Mouse (Mus musculus): ENCODE results near the gene Ttc22. TPM values are rescaled to one million over a fixed set of nuclear protein-coding genes. Genes with fewer than 3 reads are reported as not detected.

Gene Ttc22
- total RNA-seq, 2 experiments from 2014 or later, result 0.94 to 1.0 TPM

DNA sequence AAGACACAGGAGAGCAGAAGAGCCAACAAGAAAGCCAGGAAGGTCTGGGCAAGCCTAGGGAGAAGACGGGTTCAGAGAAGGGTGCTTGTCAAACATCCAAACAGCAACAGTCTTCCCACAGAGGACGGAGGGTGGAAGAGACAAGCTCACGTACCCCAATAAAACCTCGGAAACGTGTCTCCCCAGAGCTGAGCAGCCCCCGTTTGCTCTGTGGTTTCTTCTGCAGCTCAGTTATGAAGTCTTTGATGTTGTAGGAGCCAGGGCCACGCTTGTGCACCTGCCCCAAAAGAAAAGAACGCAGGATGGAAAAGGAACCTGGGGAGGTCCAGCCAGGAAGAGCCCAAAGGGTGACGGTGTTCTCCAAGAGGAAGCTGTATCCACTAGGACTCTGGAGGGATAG, 7.4 kb upstream of the Ttc22 start:
- no peak for DNase-seq (ENCODE audit: low spot score in 2 of 2)

DNA sequence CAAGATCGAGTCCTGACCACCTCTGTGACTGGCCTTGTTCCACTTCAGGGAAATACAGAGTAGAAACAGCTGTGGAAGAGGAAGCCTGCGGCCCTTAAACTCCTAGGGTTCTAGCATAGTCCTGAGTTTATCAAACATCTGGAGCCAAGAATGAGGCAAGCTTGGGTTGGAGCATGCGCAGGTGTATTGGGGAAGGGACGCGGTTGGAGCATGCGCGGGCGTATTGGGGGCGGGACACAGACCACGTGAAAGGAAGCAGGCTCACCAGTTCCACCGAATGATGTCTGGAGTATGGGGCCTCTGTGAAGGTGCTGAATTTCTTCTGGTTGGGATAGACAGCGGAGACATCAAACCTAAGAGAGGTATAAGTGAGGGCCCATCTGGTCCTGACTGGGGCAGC, 6.6 kb upstream of the Ttc22 start:
- DNase-seq (ENCODE audit: low spot score in 2 of 2), result no peak

DNA sequence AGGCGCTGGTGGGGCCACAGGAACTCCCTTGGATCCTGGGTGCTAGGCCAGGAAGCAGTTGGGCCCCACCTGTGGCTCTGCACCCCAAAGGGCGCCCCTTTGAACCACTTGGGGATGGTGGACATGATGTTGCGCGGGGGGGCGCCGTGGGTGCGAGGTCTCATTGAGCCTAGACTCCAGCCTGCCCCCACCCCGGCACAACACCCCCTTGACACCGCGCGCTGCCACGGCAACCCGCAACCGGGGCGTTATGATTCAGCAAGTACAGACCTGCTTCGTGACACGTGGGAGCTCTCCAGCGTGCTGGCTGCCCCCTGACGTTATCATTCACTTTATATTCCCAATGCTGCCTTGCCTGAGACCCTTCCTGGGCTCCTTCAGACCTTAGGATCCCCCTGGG, 5.2 kb upstream of the Ttc22 start, which contains the start of gene Lexm:
Lexm (minus strand) TSS at position 186 of the 400 bp plus-strand sequence.
- DNase-seq (ENCODE audit: low spot score in 2 of 2), result peak in 1 of 2 experiments; percentile 52

DNA sequence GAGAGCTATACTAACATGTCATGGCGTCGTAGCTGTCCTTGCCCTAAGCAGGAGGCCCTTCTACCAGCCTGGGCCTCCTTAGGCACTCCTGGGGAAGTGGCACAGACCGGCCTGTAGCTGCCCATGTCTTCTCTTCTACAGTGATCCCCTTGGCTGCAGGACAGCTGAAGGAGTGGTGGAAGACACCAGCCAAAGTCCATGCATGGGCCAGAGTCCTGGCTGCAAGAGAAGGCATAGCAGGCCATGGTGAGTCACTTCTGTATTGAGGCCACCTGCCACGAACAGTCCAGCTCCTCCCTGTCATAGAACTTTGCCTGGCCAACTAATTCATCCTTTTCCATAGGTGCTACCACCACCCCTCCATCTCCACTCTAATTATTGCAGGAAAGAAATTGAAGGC, 3.3 kb upstream of the Ttc22 start:
- no peak for DNase-seq (ENCODE audit: low spot score in 2 of 2)

DNA sequence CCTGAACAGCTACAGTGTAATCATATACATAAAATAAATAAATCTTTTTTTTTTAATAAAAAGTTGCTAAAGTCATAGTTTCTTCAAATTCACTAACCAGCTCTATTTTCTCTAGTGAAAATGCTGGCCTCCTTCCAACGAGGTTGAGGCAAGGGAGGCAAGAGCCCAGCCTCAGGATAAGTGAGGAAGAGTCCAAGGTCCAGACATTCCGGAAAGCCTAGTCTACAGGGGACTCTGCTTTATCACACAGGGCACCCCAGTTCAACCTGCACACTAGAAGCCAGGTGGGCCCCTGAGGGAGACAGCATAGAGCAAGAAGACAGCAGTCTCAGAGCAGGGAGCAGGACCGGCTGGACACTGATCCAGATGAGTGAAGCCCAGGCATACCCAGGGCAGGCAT, 804 bp upstream of the Ttc22 start:
- no peak for DNase-seq (ENCODE audit: low spot score in 2 of 2)

DNA sequence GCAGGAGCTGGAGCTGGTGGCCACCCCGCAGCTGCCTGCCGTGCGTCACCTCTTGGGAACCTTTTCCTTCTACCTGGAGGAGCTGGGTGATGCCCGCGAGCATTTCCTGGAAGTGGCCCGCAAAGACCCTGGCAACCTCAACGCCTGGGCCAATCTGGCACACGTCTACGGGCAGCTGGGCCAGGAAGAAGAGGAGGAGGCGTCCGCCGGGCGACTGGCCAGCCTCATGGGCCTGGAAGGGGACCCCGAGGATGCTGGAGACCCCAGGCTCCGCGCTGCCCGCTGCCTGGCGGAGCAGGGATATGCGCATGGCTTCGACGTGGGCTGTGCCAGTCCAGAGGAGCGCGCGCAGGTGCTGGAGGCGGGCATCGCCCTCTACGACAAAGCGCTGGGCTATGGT, 480 bp downstream of the Ttc22 start:
- no peak for DNase-seq (ENCODE audit: low spot score in 2 of 2)

DNA sequence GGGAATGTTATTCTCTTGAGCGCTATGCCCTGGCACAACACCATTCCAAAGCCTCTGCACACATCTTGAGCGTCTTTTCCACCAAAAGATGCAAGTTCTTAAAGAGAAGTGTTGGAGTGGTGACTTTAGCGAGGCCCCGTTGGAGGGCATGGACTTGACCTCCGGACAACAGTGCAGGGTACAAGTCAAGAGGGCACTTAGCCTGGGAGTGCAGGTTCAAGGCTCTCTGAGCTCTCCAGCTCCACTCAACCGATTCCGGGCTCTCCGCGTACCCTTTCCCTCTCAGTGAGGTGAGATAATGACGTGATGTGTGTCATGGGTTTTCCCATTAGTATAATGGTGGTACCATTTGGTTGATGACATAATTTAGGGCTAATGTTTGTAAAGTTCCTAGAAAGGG, 2.0 kb downstream of the Ttc22 start:
- DNase-seq (ENCODE audit: low spot score in 2 of 2), result no peak

DNA sequence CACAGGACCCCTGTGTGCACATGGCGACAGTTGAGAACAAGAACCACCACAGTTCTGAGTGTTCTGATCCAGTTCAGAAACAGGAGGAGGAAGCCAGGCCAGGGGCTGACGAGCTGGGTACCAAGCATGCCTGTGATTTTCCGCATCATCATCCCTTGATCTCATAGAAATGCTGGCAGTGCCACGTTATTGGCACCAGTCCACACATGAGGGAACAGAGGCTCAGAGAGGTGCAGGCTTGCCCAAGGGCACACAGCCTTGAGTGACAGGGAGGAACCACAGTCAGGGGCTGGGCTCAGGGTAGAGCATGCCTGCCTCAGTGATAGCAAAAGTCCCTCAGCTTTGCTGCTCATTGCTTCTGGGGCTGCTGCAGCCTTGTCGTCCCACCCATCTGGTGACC, 5.6 kb downstream of the Ttc22 start:
- DNase-seq (ENCODE audit: low spot score in 2 of 2), result no peak

DNA sequence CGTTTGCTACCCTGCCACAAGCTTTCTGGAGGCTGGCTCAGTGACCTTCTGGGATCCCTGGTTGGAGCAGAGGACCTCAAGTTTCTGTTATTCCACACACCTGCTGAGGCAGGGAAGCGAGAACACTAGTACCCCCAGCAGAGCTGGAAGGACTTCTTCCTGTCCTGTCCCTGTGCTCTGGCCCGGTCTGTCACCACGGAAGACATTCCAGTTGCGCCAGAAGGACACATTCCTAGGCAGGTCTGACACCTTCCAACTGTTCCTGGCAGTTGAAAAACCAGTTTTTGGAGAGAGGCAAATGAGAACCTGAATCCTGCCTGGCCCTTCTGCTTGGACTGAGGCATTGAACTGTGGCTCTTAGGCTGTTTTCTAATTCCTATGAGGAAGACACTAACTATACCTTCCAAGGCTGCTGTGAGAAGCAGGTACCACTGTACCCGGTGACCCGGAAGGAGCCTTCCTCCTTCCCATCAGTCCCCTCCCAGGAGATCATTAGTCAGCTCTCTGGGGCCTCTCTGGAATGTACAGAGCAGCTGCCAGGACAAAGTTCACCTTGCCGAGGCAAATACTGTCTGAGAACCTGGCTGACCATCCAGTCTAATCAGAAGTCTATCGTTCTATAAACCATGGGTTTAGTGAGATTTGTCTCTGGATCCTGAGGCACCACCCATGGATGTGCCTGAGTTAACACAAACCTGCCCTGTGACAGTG, 6.6 kb downstream of the Ttc22 start:
- no peak for DNase-seq (ENCODE audit: low spot score in 2 of 2)

DNA sequence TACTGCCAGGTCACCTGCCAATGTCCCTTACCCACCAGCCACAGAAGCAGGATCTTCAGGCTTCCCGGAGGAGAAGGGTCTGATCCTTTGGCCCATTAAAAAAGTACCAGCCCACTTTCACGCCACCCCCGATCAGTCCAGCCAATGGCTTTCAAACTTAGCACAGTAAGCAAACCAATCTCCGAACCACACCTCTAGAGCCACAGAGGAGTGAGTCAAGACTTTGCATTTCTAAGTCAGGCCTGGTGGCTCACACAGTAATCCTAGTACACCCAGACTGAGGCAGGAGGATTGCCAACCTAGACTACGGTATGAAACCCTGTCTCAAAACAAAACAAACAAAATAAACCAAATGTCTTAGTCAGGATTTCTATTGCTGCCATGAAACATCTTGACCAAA, 7.1 kb downstream of the Ttc22 start:
- no peak for DNase-seq (ENCODE audit: low spot score in 2 of 2)

DNA sequence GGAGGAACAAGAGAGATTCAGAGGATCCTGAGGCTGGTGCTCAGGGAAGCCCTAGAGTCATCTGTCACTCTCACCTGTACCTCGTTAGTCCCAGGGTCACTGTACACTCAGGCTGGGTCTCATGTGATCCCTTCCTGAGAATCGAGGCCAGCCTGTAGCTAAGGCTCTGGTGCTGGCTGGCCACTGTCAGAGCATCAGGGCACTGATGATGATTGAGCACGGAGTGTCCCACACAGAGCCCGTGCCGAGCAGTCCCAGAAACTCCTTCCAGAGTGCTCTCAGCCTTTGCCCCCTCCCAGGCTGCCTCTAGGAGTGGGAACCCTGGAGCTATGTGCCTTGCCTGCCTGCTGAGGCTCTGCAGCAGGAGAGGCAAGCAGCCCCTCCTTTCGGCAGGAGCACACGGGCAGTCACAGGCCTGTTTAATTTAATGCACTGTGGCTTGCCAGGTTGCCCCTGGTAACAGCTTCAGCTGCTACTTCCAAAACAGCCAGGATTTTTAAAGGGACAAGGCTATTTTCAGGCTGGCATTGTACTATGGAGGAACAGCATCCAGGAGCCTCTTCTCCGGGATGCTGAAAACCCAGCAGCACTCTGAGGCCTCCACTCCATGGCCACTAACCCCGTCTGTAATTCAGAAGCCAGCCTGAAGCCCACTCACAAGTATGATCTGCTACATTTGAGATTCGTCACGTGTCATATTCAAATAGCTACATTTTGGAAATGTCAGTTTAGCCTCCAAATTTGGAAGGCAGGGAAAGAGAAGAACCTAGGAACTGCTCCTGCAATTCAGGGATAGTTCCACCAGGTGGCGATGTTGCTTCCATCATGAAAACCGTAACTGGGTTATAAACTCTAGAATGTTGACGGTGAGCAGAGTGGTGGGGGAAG, 8.3 kb downstream of the Ttc22 start:
- DNase-seq (ENCODE audit: low spot score in 2 of 2), result peak; percentile 89 to 91

DNA sequence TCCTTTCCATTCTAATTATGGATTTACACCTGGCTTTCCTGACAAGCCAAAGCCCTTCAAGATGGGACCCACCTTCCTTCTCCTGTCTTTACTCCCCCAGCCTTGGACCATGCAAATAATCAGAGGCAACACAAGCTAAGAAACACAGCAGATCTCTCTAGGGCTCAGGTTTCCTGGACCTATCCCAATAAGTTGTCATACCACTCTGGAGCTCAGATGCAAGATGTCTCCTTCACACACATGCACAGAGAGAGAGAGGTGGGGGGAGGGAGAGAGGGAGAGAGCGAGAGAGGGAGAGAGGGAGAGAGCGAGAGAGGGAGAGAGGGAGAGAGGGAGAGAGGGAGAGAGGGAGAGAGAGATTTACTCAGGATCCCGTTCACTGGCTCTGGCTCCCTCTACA, 10.1 kb downstream of the Ttc22 start:
- DNase-seq (ENCODE audit: low spot score in 2 of 2), result no peak

DNA sequence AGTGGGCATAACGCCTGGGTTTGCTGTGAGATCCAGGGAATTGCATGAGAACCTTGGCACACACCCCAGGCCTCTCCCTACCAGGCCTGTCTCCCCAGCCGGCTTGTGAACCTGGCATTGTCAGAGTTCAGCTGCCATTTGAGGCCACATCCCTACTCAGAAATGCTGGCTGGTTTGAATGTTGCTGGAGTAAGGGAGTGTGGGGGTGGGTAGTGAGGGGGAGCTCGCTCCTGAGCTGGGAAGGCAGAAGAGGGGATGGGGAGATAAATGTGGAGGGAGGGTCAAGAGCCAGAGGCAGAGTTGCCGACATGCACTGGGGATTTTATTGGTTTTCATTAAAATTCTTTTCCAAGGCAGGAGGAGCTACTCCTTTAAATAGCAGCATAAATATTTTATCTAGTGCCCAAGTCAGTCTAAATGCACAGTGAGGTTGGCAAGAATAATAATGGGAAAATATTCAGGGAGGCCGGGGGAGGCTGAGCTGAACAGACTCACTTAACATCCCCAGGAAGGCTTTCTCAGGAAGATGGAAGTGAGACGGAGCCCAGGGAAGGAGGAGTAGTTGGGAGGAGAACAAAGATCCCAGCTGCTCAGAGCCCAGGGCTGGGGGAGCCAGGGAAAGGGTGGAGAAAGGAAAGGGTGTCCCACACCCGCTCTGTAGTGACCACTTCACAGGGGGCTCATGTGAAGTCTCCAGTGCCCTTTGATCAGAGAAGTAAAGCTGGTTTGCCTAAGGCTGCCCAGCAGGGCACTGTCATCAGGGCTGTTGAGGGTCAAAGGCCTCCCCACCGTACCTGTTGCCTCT, 11.3 kb downstream of the Ttc22 start:
- peak in 1 of 2 experiments; percentile 36 for DNase-seq (ENCODE audit: low spot score in 2 of 2)

DNA sequence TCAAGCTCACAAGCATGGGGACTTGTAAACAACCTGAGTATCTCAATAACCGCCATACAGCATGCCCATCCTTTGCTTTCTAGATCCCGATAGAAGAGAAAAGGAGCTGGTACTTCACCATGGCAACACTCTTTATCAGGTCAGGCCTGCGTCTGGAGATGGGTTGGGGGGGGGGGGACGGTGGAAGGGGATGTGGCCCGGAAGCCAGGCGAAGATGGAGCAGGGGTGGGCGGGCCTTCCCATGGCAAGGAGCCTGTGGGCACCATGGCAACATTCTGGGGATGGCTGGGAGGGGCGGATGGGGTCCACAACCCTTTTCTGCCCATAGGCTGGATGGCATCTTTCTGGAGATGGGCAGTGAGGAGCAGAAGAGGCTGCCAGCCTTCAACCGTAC, 11.9 kb downstream of the Ttc22 start:
- DNase-seq (ENCODE audit: low spot score in 2 of 2), result no peak

DNA sequence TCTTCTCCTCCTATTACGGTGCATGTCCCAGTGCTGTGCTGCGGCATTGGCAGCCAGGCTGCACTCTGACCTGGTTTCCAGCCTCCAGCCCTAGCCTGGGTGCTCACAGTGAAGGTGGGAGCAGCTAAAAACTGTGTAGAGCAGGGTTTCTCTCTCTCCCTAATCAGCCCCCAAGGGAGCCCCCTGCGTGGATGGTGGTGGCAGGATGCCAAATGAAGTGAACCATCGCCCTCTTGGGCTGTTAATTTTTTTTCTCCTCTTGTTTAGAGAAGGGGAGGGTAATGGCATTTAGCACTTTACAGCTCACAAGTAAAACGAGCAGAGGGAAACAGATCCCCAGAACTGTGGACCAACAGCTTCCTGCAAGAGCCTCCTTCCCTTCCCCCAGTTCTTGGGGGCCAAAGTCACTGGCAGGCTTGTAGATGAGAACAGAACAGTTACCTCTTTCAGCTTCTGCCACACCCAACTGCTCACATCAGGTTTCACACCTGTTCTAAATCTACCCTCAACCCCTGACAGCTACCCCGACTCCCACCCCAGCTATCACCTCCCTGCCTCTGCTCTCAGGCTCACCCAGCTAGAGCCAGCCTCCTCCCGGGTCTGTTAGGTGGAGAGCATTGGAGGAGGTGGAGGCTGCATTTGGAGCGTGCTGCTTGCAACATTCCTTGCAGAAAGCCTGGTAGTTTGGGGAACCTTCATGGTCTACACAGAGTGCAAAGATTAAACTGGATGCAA, 21.4 kb downstream of the Ttc22 start:
- no peak for DNase-seq (ENCODE audit: low spot score in 2 of 2)

DNA sequence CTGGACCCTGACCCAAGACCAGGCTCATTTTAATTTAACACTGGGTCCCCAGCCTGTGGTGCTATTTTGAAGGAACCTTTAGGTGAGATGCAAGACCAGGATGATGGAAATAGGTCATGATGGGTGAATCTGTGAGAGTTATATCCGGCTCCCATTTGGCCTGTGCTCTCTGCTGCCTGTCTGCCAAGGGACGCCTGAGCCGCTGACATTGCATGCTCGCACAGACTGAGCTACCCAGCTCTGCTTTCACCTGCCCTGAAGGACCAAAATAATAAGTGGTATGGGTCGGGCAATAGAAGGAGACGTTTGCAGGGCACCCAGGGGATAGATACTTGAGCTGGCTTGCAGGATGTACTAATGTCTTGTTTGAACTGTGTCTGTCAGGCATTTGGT, 22.0 kb downstream of the Ttc22 start:
- no peak for DNase-seq (ENCODE audit: low spot score in 2 of 2)

DNA sequence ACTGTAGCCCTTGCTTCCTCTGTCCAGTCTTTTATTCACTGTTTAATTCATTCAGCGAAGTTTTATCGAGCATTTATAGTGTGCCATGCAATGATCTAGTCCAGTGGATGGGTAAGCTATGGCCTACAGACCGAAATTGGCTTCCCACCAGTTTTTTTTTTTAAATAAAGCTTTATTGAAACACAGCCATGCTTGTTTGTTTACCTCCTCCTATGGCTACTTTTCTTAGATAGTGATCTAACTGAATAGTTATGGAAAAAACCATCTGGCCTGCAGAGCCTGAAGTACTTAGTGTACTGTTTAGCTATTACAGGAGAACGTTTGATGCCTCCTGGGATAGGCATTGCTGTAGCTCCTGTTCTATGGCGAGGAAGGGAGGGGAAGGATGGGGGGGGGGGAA, 23.6 kb downstream of the Ttc22 start:
- no peak for DNase-seq (ENCODE audit: low spot score in 2 of 2)

DNA sequence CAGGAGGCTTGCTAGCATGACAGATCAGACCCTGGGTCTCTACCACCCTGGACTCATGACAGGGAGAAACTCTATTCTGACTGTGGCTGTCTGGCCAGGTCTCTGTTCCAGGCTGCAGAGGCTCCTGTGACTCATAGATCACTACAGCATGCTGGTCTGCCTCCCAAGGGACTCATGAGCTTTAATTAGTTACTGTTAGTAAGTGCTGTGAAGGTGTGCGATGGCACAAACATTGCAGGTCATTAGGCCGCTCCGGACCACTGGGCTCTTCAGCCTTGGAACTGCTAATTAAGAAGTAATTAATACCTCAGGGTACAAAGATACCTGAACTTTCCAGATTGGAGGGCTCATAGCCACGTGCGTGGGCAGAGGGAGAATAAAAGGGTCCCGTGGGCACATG, 24.9 kb downstream of the Ttc22 start:
- no peak for DNase-seq (ENCODE audit: low spot score in 2 of 2)

DNA sequence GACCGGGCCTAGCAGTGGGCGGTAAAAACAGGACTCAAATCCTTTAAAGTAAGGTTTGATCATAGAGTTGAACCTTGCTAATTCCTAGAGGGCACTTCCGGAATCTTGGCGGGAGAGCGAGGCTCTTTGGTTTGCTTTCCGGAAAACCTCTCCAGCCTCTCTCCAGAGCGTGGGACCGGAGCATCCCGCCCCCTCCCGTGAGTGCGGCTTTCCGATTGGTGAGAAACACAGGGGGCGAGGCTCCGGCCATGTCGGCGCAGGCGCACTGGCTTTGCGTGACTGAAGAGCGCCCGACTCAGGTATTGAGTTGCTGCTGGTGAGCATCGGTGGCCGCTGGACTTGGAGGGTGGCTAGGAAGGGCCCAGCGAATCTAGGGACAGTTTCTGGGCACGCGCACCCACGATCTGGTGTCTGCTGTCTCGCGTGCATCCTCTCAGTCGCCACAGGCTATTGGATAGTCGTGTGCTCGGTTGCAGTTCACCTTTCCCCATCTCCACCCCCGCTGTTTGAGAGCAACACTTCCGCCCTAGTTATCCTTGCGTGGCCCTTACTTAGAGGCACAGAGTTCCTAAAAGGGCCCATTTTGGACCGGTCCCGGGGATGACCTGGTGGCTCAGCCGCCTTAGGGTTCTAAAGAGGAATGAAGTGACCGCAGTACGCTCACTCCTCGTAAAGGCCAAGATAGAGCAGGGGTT, 28.7 kb downstream of the Ttc22 start, which contains the start of gene Pars2:
Pars2 (plus strand) TSS at position 237 of the 695 bp plus-strand sequence.
- DNase-seq (ENCODE audit: low spot score in 2 of 2), result peak; percentile 98 to 99

DNA sequence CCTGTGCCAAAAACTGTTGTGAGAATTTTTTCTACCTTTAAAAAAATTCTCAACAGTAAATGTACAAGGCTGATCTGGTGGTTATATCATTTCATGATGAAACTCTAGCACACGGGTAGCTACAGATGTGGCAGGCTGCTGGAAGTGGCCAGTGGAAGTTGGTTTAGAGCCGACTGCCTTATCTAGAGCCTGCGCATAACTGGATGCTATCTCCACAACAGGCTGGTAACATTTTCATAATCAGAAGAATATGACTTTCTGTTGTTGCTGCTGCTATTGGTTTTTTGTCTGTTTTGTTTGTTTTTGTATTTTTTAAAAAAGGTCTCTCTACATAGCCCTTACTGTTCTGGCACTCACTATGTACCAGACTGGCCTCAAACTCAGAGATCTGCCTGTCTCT, 30.3 kb downstream of the Ttc22 start:
- no peak for DNase-seq (ENCODE audit: low spot score in 2 of 2)

All from left cerebral cortex, adult 18-20 months (tissue).